Mouse (Mus musculus) liver, embryonic 16.5 days (tissue): ENCODE data around the gene Kdf1. TPM values are rescaled to one million over a fixed set of nuclear protein-coding genes. Genes with fewer than 3 reads are reported as not detected.

Source experiments
- ATAC-seq: fragments of 200-750 bp; cut with Nextera tagmentation; 2 replicates; pipeline ENCODE4 v1.8.0; 2017; ENCODE audit warnings: low read depth, mild to moderate bottlenecking, moderate number of reproducible peaks, moderate library complexity
- H3K27ac ChIP-seq: fragments of 300-500 bp; sonication (generic); 2 replicates; pipeline ENCODE4 v1.5.1; 2014; ENCODE audit warnings: mild to moderate bottlenecking, low read length
- H3K27me3 ChIP-seq: fragments of 300-500 bp; sonication (generic); 2 replicates; pipeline ENCODE4 v1.6.1; 2014; ENCODE audit warnings: low read depth, low read length, mixed read lengths; ENCODE audit not compliant: control insufficient read depth, insufficient read depth
- H3K36me3 ChIP-seq: fragments of 300-500 bp; sonication (generic); 2 replicates; pipeline ENCODE4 v1.6.1; 2014; ENCODE audit warnings: mild to moderate bottlenecking; ENCODE audit not compliant: control insufficient read depth, insufficient read depth
- H3K4me1 ChIP-seq: fragments of 300-500 bp; sonication (generic); 2 replicates; pipeline ENCODE4 v1.6.1; 2014; ENCODE audit warnings: low read depth, low read length, mixed read lengths; ENCODE audit not compliant: control insufficient read depth
- H3K4me2 ChIP-seq: fragments of 300-500 bp; sonication (generic); 2 replicates; pipeline ENCODE4 v1.6.1; 2014; ENCODE audit warnings: low read depth, low read length, mixed read lengths
- H3K4me3 ChIP-seq: fragments of 300-500 bp; sonication (generic); 2 replicates; pipeline ENCODE4 v1.5.1; 2014; ENCODE audit warnings: low read depth, mild to moderate bottlenecking, low read length
- H3K9ac ChIP-seq: fragments of 300-500 bp; sonication (generic); 2 replicates; pipeline ENCODE4 v1.6.1; 2014; ENCODE audit warnings: low read depth, low read length
- H3K9me3 ChIP-seq: fragments of 300-500 bp; sonication (generic); replicated peaks from 2 replicates; pipeline ENCODE4 v1.6.1; 2016; ENCODE audit warnings: low read length; ENCODE audit not compliant: control insufficient read depth
- WGBS: fragments of 180-500 bp; shearing (Covaris S2); extraction: QIAGEN DNeasy Blood & Tissue Kit; methylation state at CpG from one replicate; pipeline ENCODE4 v1.1.7; 2014; ENCODE audit not compliant: insufficient replicate concordance; 5-methylcytosine and 5-hydroxymethylcytosine counted together
- polyA plus RNA-seq: library from polyadenylated mRNA; unstranded; fragments of >200 nt; fragmentation: Nextera tagmentation; extraction: Ambion mirVana; gene quantifications from 2 replicates; pipeline ENCODE4 v1.2.1, GENCODE M21; 2015

Kdf1 gene
- polyA plus RNA-seq, 1 experiment from 2014 or later, result 2.6 TPM

- no peak overlapping the region for H3K27ac ChIP-seq
- 74% methylated on average over 3 of the region's 3 CpGs for WGBS
- no peak overlapping the region for H3K4me3 ChIP-seq
- H3K27me3 ChIP-seq, result peaks cover 60% of the 10 kb centered on the region
- H3K36me3 ChIP-seq, result no peaks in the 10 kb centered on the region
- no peak overlapping the region for H3K9ac ChIP-seq
- H3K4me2 ChIP-seq, result no peak overlapping the region
- H3K9me3 ChIP-seq, result no peaks in the 10 kb centered on the region
- no peak for ATAC-seq
- H3K4me1 ChIP-seq, result peaks cover 10% of the 10 kb centered on the region
These were observed 36.3 kb upstream of the Kdf1 start for GRCm38 (mm10) chr4:133482479-133482878.

DNA sequence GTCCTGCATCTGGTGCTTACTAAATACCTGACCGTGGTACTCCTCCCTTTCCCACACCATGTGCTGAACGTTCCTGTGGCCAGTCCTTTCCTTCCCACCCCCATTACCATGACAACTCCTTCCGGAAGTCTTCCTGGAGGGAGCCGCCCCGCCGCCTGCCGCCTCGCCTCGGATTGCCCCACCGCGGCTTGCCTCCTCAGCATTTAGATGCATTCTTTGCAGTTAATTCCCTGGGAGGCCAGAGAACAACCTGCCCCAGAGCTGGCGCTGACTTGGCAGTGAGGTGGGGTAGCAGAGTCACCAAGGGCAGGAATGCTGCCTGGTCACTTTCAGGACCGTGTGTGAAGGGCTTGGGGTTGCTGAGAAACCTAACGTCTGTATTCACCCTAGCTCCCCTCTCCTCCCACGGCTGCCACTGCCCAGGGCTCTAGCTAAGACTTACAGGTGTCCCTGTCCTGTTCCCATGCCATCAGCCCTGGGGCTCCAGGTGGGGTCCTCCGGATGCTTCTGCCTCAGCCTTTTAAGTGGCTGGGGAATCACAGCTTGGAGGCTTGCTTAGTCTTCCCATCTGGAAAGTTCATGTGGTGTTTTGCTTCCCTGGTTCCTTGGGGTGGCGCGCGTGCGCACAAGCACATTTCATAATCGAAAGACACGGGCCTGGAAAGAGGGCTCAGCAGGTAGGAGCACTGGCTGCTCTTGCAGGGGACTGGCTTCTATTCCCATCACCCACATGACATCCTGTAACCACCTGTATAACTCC lies 34.3 kb upstream of the Kdf1 start:
- no peak overlapping the region for H3K27ac ChIP-seq
- ATAC-seq, result no peak
- no peak overlapping the region for H3K4me2 ChIP-seq
- no peak overlapping the region for H3K4me3 ChIP-seq
- H3K9me3 ChIP-seq, result no peaks in the 10 kb centered on the region
- 10% methylated on average over 22 of the region's 22 CpGs for WGBS
- H3K9ac ChIP-seq, result no peak overlapping the region
- H3K36me3 ChIP-seq, result no peaks in the 10 kb centered on the region
- H3K4me1 ChIP-seq, result peaks cover 21% of the 10 kb centered on the region
- H3K27me3 ChIP-seq, result peaks cover 45% of the 10 kb centered on the region

DNA sequence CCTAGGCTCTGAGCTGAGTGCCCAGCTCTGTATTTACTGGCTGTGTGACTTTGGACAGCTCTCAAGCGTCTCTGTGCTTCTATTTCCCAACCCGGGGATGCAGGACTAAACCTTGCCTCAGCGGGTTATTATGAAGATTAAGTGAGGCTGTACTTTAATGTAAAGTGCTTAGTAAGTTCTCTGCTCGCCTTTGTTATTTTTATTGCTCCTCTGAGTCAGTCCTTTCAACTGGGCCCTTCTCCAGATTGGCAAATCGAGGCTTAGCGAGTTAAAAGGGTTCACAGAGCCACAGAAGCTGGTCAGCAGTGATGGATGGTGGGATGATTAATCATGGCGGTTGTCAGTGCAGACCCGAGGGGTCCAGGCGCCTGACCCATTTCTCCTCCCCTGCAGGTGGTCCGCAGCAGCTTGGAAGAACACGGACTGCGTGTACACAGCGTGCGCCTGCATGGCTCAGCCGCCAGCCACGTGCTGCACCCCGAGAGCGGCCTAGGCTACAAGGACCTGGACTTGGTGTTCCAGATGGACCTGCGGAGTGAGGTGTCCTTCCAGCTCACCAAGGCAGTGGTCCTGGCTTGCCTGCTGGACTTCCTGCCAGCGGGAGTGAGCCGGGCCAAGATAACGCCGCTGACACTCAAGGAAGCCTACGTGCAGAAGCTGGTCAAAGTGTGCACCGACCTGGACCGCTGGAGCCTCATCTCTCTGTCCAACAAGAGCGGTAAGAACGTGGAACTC lies 32.9 kb upstream of the Kdf1 start:
- H3K27ac ChIP-seq, result no peak overlapping the region
- H3K4me3 ChIP-seq, result no peak overlapping the region
- H3K4me2 ChIP-seq, result no peak overlapping the region
- H3K27me3 ChIP-seq, result peaks cover 33% of the 10 kb centered on the region
- H3K9ac ChIP-seq, result no peak overlapping the region
- WGBS, result 77% methylated on average over 28 of the region's 28 CpGs
- H3K36me3 ChIP-seq, result no peaks in the 10 kb centered on the region
- H3K4me1 ChIP-seq, result peaks cover 16% of the 10 kb centered on the region
- ATAC-seq, result no peak
- no peaks in the 10 kb centered on the region for H3K9me3 ChIP-seq

DNA sequence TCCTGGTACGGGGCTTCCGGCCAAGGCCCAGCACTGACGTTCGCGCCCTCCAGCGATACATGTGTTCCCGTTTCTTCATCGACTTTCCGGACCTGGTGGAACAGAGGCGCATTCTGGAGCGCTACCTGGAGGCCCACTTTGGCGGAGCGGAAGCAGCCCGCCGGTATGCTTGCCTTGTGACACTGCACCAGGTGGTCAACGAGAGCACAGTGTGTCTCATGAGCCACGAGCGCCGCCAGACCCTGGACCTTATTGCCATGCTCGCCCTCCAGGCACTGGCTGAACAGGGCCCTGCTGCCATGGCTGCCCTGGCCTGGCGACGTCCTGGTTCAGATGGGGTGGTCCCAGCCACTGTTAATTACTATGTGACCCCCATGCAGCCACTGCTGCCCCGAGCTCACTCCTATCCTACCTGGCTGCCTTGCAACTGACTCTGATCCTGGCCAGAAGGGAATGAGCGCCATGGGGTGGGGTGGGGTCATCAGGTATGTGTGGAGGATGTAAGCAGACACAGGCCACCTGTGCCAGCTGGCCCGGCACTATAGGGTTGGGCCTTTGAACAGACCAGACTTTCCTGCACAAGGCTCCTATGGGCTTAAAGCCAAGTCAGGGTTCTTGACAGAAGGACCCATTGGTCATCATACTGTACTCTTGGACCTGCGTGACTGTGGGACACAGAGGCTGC lies 31.9 kb upstream of the Kdf1 start:
- Histone ChIP-seq H3K9ac (no peak overlapping the region), H3K4me3 (no peak overlapping the region), H3K27me3 (peaks cover 23% of the 10 kb centered on the region), H3K36me3 (no peaks in the 10 kb centered on the region), H3K4me1 (peaks cover 19% of the 10 kb centered on the region), H3K27ac (no peak overlapping the region), H3K9me3 (no peaks in the 10 kb centered on the region), H3K4me2 (no peak overlapping the region)
- 84% methylated on average over 26 of the region's 26 CpGs for WGBS
- no peak for ATAC-seq

DNA sequence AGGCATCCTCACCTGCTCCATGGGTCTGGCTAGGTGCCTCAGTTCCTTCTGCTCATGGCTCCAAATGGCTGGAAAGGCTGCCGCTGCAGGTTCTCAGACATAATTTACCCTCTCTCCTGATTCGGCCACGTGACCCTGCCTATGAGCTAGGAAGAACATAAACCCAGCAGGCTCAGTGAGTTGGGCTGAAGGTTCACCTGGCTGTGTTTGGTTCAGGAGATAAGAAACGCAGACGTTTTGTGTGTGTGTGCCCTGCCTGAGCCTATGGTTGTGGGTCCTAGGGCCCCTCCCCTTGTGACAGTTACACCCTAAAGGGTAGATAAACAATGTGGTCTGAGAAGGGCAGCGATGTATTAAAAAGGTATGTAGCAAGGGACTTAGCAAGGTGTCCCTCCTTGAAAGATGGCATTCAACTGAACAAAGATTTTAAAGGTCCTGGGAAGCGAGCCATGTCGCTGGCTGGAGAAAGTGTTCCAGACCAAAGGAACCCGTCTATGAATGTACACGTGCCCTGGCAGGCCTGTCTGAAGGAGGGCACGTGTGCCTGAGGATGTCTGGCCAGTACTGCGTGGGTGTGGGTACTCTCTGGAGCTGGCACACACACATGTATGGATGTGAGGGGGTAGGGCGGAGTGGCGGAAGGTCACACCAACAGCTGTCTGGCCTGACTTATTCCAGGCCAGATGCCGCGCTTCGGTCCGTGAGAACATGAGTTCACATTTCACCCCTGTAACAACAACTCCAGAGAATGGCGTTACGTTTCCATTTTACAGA lies 30.0 kb upstream of the Kdf1 start:
- no peak overlapping the region for H3K27ac ChIP-seq

DNA sequence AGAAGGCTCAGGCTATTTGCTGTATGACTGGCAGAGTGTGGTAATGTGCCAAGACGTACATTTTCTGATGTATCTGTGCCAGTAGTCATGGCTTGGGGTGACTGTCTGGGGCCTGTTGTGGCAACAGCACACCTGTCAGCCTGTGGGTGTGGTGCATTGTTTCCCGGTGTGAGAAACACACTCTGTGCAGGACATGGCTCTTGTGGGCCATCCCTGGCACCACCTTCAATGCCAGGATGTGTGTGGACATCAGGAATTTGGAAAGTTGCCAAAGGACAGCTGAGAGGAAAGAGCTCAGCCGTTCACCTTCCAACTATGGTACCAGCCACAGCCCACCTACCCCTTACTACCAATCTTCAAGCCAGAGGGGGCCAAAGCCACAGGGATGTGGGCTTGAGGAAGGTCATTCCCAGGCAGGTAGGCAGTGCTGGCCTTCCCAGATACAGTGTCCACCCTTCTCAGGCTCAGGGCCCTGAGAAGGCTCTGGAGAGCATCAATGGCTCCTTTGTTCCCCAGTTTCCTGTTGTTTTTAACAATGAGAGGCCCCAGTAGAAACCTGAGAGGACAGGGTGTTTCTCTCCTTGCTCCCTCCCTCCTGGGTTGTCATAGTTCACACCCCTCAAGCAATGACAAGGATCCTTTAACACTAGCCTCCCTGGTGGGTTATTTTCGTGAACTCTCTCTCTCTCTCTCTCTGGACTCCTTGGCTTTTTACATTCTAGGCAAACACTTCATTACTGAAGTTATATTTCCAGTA lies 29.1 kb upstream of the Kdf1 start:
- ATAC-seq, result no peak

More for the DNA sequence above, 30.0 kb upstream of the Kdf1 start:
- WGBS, result 60% methylated on average over 20 of the region's 20 CpGs
- peaks cover 24% of the 10 kb centered on the region for H3K4me1 ChIP-seq
- peaks cover 13% of the 10 kb centered on the region for H3K27me3 ChIP-seq
- H3K4me3 ChIP-seq, result no peak overlapping the region
- H3K36me3 ChIP-seq, result no peaks in the 10 kb centered on the region
- no peak overlapping the region for H3K4me2 ChIP-seq
- ATAC-seq, result peak; percentile 75
- no peaks in the 10 kb centered on the region for H3K9me3 ChIP-seq
- no peak overlapping the region for H3K9ac ChIP-seq

GRCm38 (mm10) chr4:133491800-133492199 lies 27.0 kb upstream of the Kdf1 start:
- no peak overlapping the region for H3K4me3 ChIP-seq
- no peaks in the 10 kb centered on the region for H3K36me3 ChIP-seq
- ATAC-seq, result no peak
- H3K27ac ChIP-seq, result no peak overlapping the region
- no peaks in the 10 kb centered on the region for H3K9me3 ChIP-seq
- peaks cover 31% of the 10 kb centered on the region for H3K27me3 ChIP-seq
- H3K4me1 ChIP-seq, result peaks cover 25% of the 10 kb centered on the region
- no peak overlapping the region for H3K4me2 ChIP-seq
- WGBS, result 24% methylated on average over 9 of the region's 10 CpGs
- no peak overlapping the region for H3K9ac ChIP-seq

More for the DNA sequence above, 29.1 kb upstream of the Kdf1 start:
- H3K9me3 ChIP-seq, result no peaks in the 10 kb centered on the region
- H3K4me3 ChIP-seq, result no peak overlapping the region
- H3K9ac ChIP-seq, result no peak overlapping the region
- peaks cover 25% of the 10 kb centered on the region for H3K4me1 ChIP-seq
- WGBS, result 45% methylated on average over 4 of the region's 4 CpGs
- no peak overlapping the region for H3K27ac ChIP-seq
- no peaks in the 10 kb centered on the region for H3K36me3 ChIP-seq
- H3K4me2 ChIP-seq, result no peak overlapping the region
- peaks cover 10% of the 10 kb centered on the region for H3K27me3 ChIP-seq

DNA sequence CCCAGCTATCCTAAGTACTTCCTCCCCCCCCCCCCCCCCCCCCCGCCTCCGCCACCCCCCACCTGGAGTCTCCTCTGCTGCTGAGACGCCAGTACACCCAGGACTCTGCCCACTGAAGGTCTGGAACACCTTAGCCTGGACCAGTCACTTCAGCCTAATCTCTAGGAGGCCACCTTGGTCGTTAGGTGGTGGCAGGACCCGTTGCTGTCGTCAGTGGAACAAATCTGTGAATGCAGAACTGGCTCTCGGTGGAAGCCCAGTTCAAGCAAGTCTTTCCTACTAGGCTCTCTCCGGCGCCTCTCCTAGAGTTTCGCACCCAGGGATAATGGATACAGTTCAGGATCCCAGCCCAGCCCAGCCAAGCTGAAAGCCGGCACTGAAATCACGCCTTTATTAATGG lies 24.9 kb upstream of the Kdf1 start:
- no peak overlapping the region for H3K9ac ChIP-seq
- 12% methylated on average over 12 of the region's 12 CpGs for WGBS
- no peak for ATAC-seq

More for the DNA sequence above, 24.9 kb upstream of the Kdf1 start:
- H3K36me3 ChIP-seq, result no peaks in the 10 kb centered on the region
- peak overlapping the region; percentile 70 for H3K4me2 ChIP-seq
- no peaks in the 10 kb centered on the region for H3K9me3 ChIP-seq
- peak overlapping the region; percentile 35 for H3K4me3 ChIP-seq
- no peak overlapping the region for H3K27ac ChIP-seq
- H3K27me3 ChIP-seq, result peaks cover 52% of the 10 kb centered on the region
- peaks cover 24% of the 10 kb centered on the region for H3K4me1 ChIP-seq
